Mouse (Mus musculus): ENCODE measurements around the gene Tex28. TPM values are rescaled to one million over a fixed set of nuclear protein-coding genes. Genes with fewer than 3 reads are reported as not detected.

Gene Tex28
- polyA plus RNA-seq, 1 experiment from 2014 or later: not detected

DNA sequence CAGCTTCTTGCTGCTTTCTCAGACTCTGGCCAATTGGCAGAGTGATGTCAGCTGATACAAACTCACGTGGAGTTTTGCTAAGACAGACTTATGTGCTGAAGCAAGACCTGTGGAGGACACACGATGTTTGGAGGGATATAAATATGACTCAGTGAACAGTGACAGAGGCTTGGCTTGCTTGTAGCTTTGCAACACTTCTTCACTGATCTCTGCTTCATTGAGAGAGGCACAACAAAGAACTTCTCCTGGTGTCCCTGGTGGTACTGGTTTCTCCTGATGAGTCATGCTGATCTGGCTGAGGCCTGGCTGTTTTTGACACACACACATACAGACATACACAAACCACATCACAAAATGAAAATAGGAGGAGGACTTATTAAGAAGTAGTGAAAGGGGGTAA lies 61.7 kb downstream of the Tex28 start:
- no peaks in the 10 kb centered on the region for H3K27me3 ChIP-seq (ENCODE audit: control insufficient read depth, insufficient read depth, low read length)
- WGBS: 33% methylated on average over 2 of the region's 2 CpGs
- H3K4me2 ChIP-seq (ENCODE audit: low read depth, low read length): no peak overlapping the region
- no peak overlapping the region for H3K4me3 ChIP-seq (ENCODE audit: low read length)
- no peak for ATAC-seq (replicated peaks; ENCODE audit: extremely low read depth, insufficient read depth, low FRiP score)
- no peaks in the 10 kb centered on the region for H3K9me3 ChIP-seq (replicated peaks; ENCODE audit: control insufficient read depth, low read length)
- no peak overlapping the region for H3K27ac ChIP-seq (ENCODE audit: low read length)
- 0 out of 2 replicates have a peak, but pooled peaks cover 3% of the 10 kb centered on the region for H3K4me1 ChIP-seq (ENCODE audit: control insufficient read depth, insufficient read depth, low read length)
- H3K9ac ChIP-seq (ENCODE audit: low read length): no peak overlapping the region
- H3K36me3 ChIP-seq (ENCODE audit: control insufficient read depth, insufficient read depth): no peaks in the 10 kb centered on the region

DNA sequence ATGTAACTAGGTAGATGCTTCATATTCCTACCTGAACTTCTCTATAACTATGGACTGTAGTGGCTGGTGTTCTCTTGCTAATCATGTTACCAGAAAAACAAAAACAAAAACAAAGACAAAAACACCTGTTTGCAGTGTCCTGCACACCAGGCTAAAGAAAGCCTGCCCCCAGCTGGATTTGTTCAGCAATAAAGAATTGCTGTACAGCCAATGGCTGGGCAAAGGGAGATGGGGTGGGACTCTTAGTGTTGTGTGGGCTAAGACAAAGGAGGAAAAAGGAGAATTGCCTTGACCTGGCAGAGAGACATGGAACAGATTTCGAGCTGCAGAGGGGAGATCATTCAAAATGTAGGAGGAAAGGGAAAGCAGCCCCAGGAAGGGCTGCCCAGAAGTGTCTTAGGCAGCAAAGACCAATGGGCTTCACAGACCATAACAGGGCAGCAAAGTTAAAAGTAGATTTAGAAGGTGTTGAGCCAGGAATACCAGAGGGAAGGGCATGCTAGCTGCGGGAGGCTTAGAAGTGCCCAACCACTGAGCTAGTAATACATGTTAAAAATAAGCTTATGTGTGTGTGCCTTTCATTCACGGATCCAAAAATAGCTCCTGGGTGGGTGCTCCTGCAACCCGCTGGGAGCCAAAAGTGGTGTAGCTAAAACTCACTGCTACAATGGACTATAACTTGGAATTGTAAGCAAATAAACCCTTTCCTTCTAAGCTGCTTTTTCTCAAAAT lies 64.0 kb downstream of the Tex28 start:
- H3K27me3 ChIP-seq (ENCODE audit: control insufficient read depth, insufficient read depth, low read length): no peaks in the 10 kb centered on the region
- H3K27ac ChIP-seq (ENCODE audit: low read length): peak overlapping the region; percentile 95
- peak overlapping the region; percentile 21; the same call in 1 of the 2 replicates for H3K4me2 ChIP-seq (ENCODE audit: low read depth, low read length)
- WGBS: 37% methylated on average over 4 of the region's 4 CpGs
- H3K4me3 ChIP-seq (ENCODE audit: low read length): no peak overlapping the region; the same call in 1 of the 2 replicates
- peak; percentile 87 for ATAC-seq (replicated peaks; ENCODE audit: extremely low read depth, insufficient read depth, low FRiP score)
- H3K4me1 ChIP-seq (ENCODE audit: control insufficient read depth, insufficient read depth, low read length): no peaks in the 10 kb centered on the region
- H3K9ac ChIP-seq (ENCODE audit: low read length): no peak overlapping the region
- no peaks in the 10 kb centered on the region for H3K36me3 ChIP-seq (ENCODE audit: control insufficient read depth, insufficient read depth)
- no peaks in the 10 kb centered on the region for H3K9me3 ChIP-seq (replicated peaks; ENCODE audit: control insufficient read depth, low read length)

Other genes with a start within 250 kb of the Tex28 start
- 3.7 and 4.7 TPM in 2 replicates for gene Arhgap4, start 246.0 kb downstream of the Tex28 start, polyA plus RNA-seq (2015; fragmentation: Nextera tagmentation; extraction: Ambion mirVana)
- gene Naa10, start 245.9 kb downstream of the Tex28 start, polyA plus RNA-seq (2015; fragmentation: Nextera tagmentation; extraction: Ambion mirVana): 89.8 and 97.1 TPM in 2 replicates
- gene Renbp, start 237.0 kb downstream of the Tex28 start, polyA plus RNA-seq (2015; fragmentation: Nextera tagmentation; extraction: Ambion mirVana): 60.0 and 61.1 TPM in 2 replicates
- 27.8 and 28.1 TPM in 2 replicates for gene Hcfc1, start 201.5 kb downstream of the Tex28 start, polyA plus RNA-seq (2015; fragmentation: Nextera tagmentation; extraction: Ambion mirVana)
- gene Irak1, start 143.9 kb downstream of the Tex28 start, polyA plus RNA-seq (2015; fragmentation: Nextera tagmentation; extraction: Ambion mirVana): 53.0 and 55.9 TPM in 2 replicates
- gene Opn1mw, start 40.4 kb downstream of the Tex28 start, polyA plus RNA-seq (2015; fragmentation: Nextera tagmentation; extraction: Ambion mirVana): not detected in 2 replicates
- gene Mecp2, start 32.5 kb downstream of the Tex28 start, polyA plus RNA-seq (2015; fragmentation: Nextera tagmentation; extraction: Ambion mirVana): 11.3 and 11.5 TPM in 2 replicates
- gene Tktl1, start 9.4 kb upstream of the Tex28 start, polyA plus RNA-seq (2015; fragmentation: Nextera tagmentation; extraction: Ambion mirVana): 0.09 and 0.10 TPM in 2 replicates
- gene Flna, start 82.0 kb upstream of the Tex28 start, polyA plus RNA-seq (2015; fragmentation: Nextera tagmentation; extraction: Ambion mirVana): 129 and 177 TPM in 2 replicates
- 13.0 and 16.2 TPM in 2 replicates for gene Emd, start 86.8 kb upstream of the Tex28 start, polyA plus RNA-seq (2015; fragmentation: Nextera tagmentation; extraction: Ambion mirVana)
- 368 and 465 TPM in 2 replicates for gene Rpl10, start 103.0 kb upstream of the Tex28 start, polyA plus RNA-seq (2015; fragmentation: Nextera tagmentation; extraction: Ambion mirVana)
- 77.6 and 87.9 TPM in 2 replicates for gene Taz, start 114.1 kb upstream of the Tex28 start, polyA plus RNA-seq (2015; fragmentation: Nextera tagmentation; extraction: Ambion mirVana)
- 15.7 and 17.3 TPM in 2 replicates for gene Dnase1l1, start 114.5 kb upstream of the Tex28 start, polyA plus RNA-seq (2015; fragmentation: Nextera tagmentation; extraction: Ambion mirVana)
- 126 and 131 TPM in 2 replicates for gene Atp6ap1, start 129.3 kb upstream of the Tex28 start, polyA plus RNA-seq (2015; fragmentation: Nextera tagmentation; extraction: Ambion mirVana)
- 144 and 150 TPM in 2 replicates for gene Gdi1, start 137.2 kb upstream of the Tex28 start, polyA plus RNA-seq (2015; fragmentation: Nextera tagmentation; extraction: Ambion mirVana)
- 55.0 and 56.6 TPM in 2 replicates for gene Fam50a, start 145.2 kb upstream of the Tex28 start, polyA plus RNA-seq (2015; fragmentation: Nextera tagmentation; extraction: Ambion mirVana)
- gene Plxna3, start 161.2 kb upstream of the Tex28 start, polyA plus RNA-seq (2015; fragmentation: Nextera tagmentation; extraction: Ambion mirVana): 3.3 and 5.6 TPM in 2 replicates
- gene Lage3, start 185.8 kb upstream of the Tex28 start, polyA plus RNA-seq (2015; fragmentation: Nextera tagmentation; extraction: Ambion mirVana): 79.3 and 81.7 TPM in 2 replicates
- gene Ubl4a, start 205.4 kb upstream of the Tex28 start, polyA plus RNA-seq (2015; fragmentation: Nextera tagmentation; extraction: Ambion mirVana): 61.2 and 66.1 TPM in 2 replicates
- 14.9 and 17.2 TPM in 2 replicates for gene Slc10a3, start 205.5 kb upstream of the Tex28 start, polyA plus RNA-seq (2015; fragmentation: Nextera tagmentation; extraction: Ambion mirVana)
- 26.4 and 29.0 TPM in 2 replicates for gene Fam3a, start 225.4 kb upstream of the Tex28 start, polyA plus RNA-seq (2015; fragmentation: Nextera tagmentation; extraction: Ambion mirVana)
- 21.9 and 23.0 TPM in 2 replicates for gene Ikbkg, start 225.5 kb upstream of the Tex28 start, polyA plus RNA-seq (2015; fragmentation: Nextera tagmentation; extraction: Ambion mirVana)

Data from heart, embryonic 16.5 days (tissue).